Mouse (Mus musculus) neural tube, postnatal 0 days (tissue): Measurements from ENCODE around the gene Exoc6. TPM values are rescaled to one million over a fixed set of nuclear protein-coding genes. Genes with fewer than 3 reads are reported as not detected.

Experiments
- polyA plus RNA-seq: library from polyadenylated mRNA; unstranded; fragments of >200 nt; fragmentation: Nextera tagmentation; extraction: Ambion mirVana; gene quantifications from 2 replicates; pipeline ENCODE4 v1.2.1, GENCODE M21; 2015

The Exoc6 gene
- polyA plus RNA-seq: 19.6 and 20.3 TPM in 2 replicates

DNA sequence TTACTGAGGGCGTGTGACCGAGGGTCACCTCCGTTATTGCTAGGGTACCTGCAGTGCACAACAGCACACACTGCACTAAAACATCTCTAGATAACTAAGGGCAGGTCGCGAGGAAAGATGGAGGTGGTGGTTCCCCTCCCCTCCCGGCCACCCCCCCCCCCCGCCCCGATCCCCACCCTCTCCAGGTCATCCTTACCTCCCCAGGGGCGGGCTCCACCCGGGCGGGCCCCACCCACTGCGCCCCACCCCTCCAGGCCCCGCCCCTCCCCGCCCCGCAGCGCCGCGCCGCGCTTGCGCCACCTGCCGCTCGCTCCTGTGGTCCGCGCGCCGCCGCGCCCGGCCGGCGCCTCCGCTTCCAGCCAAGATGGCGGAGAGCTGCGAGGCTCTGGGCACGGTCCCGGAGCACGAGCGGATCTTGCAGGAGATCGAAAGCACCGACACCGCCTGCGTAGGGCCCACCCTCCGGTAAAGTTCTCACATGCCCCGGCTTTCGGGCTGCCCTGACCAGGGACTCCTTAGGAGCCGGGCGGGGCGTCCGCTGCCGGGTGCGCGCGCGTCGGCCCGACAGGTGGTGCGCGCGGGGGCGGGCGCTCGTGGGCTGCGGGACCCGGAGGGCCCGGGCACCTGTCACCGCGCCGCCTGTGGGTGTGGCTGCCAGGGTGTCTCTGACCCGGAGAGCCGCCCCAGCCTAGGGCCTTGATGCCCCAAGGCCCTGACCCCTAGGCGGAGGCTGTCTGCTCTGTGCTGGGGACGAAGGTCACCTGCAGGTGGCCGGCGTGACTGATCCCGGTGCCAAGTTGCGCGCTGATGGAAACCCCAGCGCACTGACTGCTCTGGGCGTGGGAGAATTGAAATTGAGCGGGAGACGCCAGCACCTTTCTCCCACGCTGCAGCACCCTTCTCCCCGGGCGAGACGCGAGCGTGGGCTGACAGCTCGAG is at the start of gene Exoc6:
Exoc6 (plus strand) TSS at position 318 of the 939 bp plus-strand sequence.

DNA sequence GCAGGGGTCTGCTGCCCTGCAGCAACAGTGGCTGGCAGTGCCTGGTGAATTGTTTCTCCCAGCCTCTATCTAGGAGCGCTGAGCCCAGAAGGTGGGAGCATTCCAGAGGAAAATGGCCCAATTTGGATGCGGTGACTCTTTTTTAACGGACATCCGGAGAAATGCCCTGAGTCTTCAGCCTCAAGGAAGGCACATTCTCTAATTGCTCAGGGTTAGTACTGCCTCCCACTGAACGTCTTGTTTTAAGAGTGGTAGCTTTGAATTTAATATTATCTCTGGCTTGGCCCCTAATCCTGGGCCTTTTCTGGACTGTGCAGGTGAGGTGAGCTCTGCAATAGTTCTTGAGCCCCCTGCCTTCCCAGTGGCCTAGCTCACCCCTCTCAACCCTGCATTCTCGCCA is 135.1 kb downstream of the Exoc6 start, which contains the start of gene Cyp26c1:
Cyp26c1 (plus strand) TSS at position 301 of the 400 bp plus-strand sequence.

DNA sequence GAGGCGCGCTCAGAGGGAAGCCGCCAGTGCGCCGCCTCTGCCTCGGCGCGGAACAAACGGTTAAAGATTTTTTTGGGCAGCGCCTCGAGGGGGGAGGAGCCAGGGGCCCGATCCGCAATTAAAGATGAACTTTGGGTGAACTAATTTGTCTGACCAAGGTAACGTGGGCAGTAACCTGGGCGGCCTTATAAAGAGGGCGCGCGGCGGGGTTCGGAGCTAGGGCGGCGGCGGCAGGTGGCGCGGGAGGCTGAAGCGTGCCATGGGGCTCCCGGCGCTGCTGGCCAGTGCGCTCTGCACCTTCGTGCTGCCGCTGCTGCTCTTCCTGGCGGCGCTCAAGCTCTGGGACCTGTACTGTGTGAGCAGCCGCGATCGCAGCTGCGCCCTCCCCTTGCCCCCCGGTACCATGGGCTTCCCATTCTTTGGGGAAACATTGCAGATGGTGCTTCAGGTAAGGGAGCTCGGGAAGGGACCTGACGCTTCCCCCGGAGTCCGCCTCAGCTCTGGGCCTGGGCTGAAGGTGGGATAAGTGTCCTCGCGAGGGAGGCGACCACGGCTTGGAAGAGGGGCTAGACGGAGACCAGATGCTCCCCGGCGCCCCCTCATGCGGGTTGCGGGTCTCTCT is 147.5 kb downstream of the Exoc6 start, which contains the start of gene Cyp26a1:
Cyp26a1 (plus strand) TSS at position 148 of the 622 bp plus-strand sequence.

Other genes starting within 250 kb of the Exoc6 start
- gene Ide, start 212.6 kb upstream of the Exoc6 start, polyA plus RNA-seq: 37.1 and 41.3 TPM in 2 replicates
- gene Kif11, start 174.0 kb upstream of the Exoc6 start, polyA plus RNA-seq: 3.9 and 4.5 TPM in 2 replicates
- 4.9 and 6.6 TPM in 2 replicates for gene Hhex, start 115.6 kb upstream of the Exoc6 start, polyA plus RNA-seq
- gene Cyp26c1, start 135.2 kb downstream of the Exoc6 start, polyA plus RNA-seq: not detected in 2 replicates
- 1.2 and 1.5 TPM in 2 replicates for gene Cyp26a1, start 147.4 kb downstream of the Exoc6 start, polyA plus RNA-seq